Mouse (Mus musculus): ENCODE data around the gene Efna5. TPM values are rescaled to one million over a fixed set of nuclear protein-coding genes. Genes with fewer than 3 reads are reported as not detected.

Gene Efna5
- polyA plus RNA-seq, 1 experiment from 2014 or later = 2.6 TPM

DNA sequence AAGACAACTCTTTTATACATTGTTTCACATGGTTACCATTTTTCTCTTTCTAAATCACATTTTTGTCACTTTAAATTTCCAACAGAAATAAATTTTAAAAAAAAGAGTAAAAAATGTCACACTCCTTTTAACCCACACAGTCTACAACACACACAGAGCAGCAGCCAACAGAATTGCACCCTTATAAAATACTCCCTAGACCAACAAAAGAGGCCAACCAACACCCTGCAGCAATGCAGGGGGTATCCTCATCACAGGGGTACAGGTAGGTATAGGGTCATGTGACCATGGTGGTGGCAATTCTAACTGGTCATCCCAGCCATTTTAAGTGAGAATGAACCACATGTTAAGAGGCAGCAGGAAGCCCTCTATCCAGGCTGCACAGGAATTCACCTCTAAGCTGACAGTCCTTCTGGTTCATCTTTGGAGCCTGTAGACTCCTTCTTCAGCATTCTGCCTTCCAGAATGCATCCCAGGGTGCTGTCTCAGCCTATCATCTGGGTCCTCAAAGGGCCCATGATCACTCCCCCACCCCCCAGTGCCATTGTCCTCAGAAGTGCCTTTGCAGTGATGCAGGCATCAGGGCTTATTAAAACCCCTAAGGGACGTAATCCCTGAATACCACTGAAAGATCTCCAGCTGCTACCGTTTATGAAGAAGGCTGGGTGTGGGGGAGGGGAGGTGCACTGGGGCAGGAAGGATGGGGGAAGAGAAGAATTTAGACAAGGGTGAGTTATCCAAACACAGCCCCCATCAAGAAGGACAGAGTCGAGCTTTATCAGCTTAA, 28.1 kb downstream of the Efna5 start:
- Histone ChIP-seq H3K4me2 (no peak overlapping the region), H3K4me3 (replicated peaks) (no peak overlapping the region), H3K36me3 (no peaks in the 10 kb centered on the region), H3K4me1 (replicated peaks) (no peaks in the 10 kb centered on the region), H3K27ac (no peak overlapping the region), H3K9ac (no peak overlapping the region), H3K9me3 (replicated peaks) (no peaks in the 10 kb centered on the region), H3K27me3 (no peaks in the 10 kb centered on the region)
- DNase-seq = no peak
- ATAC-seq (ENCODE audit: low read depth) = no peak
- WGBS (ENCODE audit: insufficient replicate concordance) = 10% methylated on average over 3 of the region's 3 CpGs

DNA sequence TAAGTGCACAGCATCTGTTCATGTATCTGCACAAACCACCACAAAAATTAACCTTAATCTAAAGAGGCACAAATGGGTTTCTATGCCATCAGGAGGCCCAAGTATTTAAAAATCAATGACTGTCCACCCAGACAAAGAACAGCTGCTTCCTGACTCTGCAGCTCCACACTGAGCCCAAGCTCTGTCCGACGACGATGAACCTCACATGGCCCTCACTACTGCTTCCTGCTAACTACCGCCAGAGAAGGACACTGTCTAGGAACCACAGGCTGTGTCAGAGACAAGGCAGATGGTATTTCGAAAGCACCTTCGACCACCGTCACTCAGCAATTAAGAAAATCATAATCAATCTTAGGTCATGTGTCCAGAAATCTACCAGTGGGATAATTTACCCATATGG, 29.8 kb downstream of the Efna5 start:
- no peaks in the 10 kb centered on the region for H3K9me3 ChIP-seq (replicated peaks)
- ATAC-seq (ENCODE audit: low read depth) (no peak), DNase-seq (no peak)
- H3K4me3 ChIP-seq (replicated peaks) = no peak overlapping the region
- no peaks in the 10 kb centered on the region for H3K4me1 ChIP-seq (replicated peaks)
- no peak overlapping the region for H3K27ac ChIP-seq
- H3K36me3 ChIP-seq = no peaks in the 10 kb centered on the region
- H3K4me2 ChIP-seq = no peak overlapping the region
- H3K9ac ChIP-seq = no peak overlapping the region
- H3K27me3 ChIP-seq = no peaks in the 10 kb centered on the region
- WGBS (ENCODE audit: insufficient replicate concordance) = 26% methylated on average over 7 of the region's 7 CpGs

DNA sequence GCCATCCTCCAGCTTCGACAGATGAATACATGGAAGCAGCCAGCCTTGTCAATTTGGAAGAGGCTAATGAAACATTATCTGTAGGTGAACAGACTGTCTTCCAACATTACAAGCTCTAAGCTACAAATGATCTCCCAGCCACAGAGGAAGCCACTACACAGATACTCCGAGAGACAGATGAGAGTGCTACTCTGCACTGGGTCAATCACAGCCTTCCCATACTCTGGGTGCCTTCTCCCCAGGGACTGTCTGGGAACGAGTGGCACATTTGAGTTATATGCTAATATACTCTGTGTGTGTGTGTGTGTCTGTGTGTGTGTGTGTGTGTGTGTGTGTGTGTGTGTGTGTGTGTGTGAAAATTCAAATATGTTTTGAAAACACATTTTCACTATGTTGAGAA, 30.5 kb downstream of the Efna5 start:
- no peak overlapping the region for H3K4me2 ChIP-seq
- WGBS (ENCODE audit: insufficient replicate concordance) = 39% methylated on average over 3 of the region's 3 CpGs
- no peaks in the 10 kb centered on the region for H3K4me1 ChIP-seq (replicated peaks)
- no peak overlapping the region for H3K27ac ChIP-seq
- no peaks in the 10 kb centered on the region for H3K27me3 ChIP-seq
- H3K36me3 ChIP-seq = no peaks in the 10 kb centered on the region
- no peaks in the 10 kb centered on the region for H3K9me3 ChIP-seq (replicated peaks)
- no peak overlapping the region for H3K9ac ChIP-seq
- no peak overlapping the region for H3K4me3 ChIP-seq (replicated peaks)
- no peak for DNase-seq
- ATAC-seq (ENCODE audit: low read depth) = no peak

DNA sequence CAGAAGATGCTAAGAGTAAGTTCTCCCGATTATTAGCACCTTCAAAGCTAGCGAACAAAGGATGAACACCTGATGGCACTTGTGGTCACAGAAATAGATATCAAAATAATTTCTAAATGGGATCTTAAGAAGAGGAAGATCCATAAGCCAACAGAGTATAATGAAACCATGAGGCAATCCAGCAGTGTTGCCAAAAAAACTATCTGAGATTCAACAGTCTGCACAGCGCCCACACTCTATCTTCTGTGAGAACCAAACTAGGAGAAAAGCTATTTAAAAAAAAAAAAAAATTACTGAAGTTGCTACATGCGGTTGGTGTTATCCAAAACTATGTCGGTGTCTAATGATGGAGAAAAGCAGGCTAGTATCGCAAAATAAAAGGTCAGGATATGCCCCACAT, 31.4 kb downstream of the Efna5 start:
- ATAC-seq (ENCODE audit: low read depth) (no peak), DNase-seq (no peak)
- no peak overlapping the region for H3K4me2 ChIP-seq
- H3K9ac ChIP-seq = no peak overlapping the region
- H3K4me1 ChIP-seq (replicated peaks) = no peaks in the 10 kb centered on the region
- no peak overlapping the region for H3K27ac ChIP-seq
- H3K9me3 ChIP-seq (replicated peaks) = no peaks in the 10 kb centered on the region
- WGBS (ENCODE audit: insufficient replicate concordance) = 67% methylated on average over 6 of the region's 6 CpGs
- H3K36me3 ChIP-seq = no peaks in the 10 kb centered on the region
- H3K4me3 ChIP-seq (replicated peaks) = no peak overlapping the region
- no peaks in the 10 kb centered on the region for H3K27me3 ChIP-seq

DNA sequence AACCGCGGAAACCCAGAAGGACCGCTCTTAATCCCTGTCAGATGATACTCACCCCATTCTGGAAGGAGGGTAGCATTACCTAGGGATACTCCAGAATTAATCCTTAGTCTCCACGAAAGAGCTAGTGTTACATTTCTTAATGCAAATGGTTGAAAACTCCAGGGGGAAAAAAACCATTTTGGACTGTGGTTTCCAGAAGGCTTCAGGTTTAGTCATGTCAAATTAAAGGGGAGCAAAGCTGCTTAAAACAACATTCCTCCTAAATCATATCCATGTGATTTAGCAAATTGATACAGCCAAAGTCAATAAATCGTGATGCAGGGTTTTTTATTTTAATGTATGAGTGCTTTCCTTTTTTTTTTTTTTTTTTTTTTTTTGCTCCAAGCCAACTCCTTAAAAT, 35.5 kb downstream of the Efna5 start:
- Histone ChIP-seq H3K36me3 (no peaks in the 10 kb centered on the region), H3K27me3 (no peaks in the 10 kb centered on the region), H3K4me3 (replicated peaks) (no peak overlapping the region), H3K4me2 (no peak overlapping the region), H3K9ac (no peak overlapping the region), H3K27ac (no peak overlapping the region), H3K4me1 (replicated peaks) (no peaks in the 10 kb centered on the region), H3K9me3 (replicated peaks) (no peaks in the 10 kb centered on the region)
- no peak for ATAC-seq (ENCODE audit: low read depth)
- DNase-seq = no peak
- 70% methylated on average over 5 of the region's 5 CpGs for WGBS (ENCODE audit: insufficient replicate concordance)

DNA sequence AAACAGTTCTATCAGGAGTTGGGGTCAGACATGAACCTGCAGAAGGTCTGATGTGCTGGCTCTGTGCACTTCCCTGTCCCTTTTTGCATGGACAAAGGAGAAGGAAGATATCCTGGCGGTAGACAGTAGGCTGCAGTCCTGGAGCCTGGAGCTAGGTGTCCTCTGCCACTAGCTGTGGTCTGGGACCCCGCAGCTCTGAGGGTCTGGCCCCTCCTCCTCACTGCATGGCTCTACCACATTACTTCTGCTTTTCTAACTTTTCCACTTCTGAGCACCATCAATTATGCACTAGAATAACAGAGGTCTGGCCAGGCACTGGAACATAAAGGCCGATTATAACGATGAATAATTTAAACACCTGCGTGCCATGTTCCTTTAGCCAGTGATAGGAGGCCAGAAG, 36.8 kb downstream of the Efna5 start:
- H3K4me2 ChIP-seq = no peak overlapping the region
- H3K27me3 ChIP-seq = no peaks in the 10 kb centered on the region
- no peaks in the 10 kb centered on the region for H3K4me1 ChIP-seq (replicated peaks)
- H3K9ac ChIP-seq = no peak overlapping the region
- no peak for DNase-seq
- no peaks in the 10 kb centered on the region for H3K36me3 ChIP-seq
- H3K9me3 ChIP-seq (replicated peaks) = no peaks in the 10 kb centered on the region
- no peak for ATAC-seq (ENCODE audit: low read depth)
- H3K27ac ChIP-seq = no peak overlapping the region
- WGBS (ENCODE audit: insufficient replicate concordance) = 42% methylated on average over 5 of the region's 5 CpGs
- no peak overlapping the region for H3K4me3 ChIP-seq (replicated peaks)

DNA sequence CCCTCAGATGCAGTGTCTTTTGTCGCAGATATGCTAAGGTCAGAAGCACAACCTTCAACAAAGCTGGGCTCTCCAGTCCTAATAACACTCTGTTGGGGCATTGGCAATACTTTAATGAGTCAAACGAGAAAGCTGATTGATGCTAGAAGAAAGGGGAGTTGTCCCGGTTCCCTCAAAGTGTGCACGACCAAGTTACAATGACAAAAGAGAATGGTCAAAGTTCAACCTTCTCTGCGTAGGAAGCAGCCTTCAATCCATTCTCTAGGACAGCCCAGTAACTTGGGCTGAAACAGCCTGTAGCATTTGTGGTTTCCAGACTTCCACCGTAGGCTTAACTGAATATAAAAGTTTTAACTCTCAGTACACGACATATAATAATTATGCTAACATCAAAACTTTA, 43.8 kb downstream of the Efna5 start:
- no peaks in the 10 kb centered on the region for H3K36me3 ChIP-seq
- 70% methylated on average over 7 of the region's 7 CpGs for WGBS (ENCODE audit: insufficient replicate concordance)
- H3K27me3 ChIP-seq = no peaks in the 10 kb centered on the region
- no peak overlapping the region for H3K4me2 ChIP-seq
- no peak overlapping the region for H3K9ac ChIP-seq
- DNase-seq = no peak
- H3K4me3 ChIP-seq (replicated peaks) = no peak overlapping the region
- H3K27ac ChIP-seq = no peak overlapping the region
- H3K4me1 ChIP-seq (replicated peaks) = no peaks in the 10 kb centered on the region
- ATAC-seq (ENCODE audit: low read depth) = no peak
- no peaks in the 10 kb centered on the region for H3K9me3 ChIP-seq (replicated peaks)

DNA sequence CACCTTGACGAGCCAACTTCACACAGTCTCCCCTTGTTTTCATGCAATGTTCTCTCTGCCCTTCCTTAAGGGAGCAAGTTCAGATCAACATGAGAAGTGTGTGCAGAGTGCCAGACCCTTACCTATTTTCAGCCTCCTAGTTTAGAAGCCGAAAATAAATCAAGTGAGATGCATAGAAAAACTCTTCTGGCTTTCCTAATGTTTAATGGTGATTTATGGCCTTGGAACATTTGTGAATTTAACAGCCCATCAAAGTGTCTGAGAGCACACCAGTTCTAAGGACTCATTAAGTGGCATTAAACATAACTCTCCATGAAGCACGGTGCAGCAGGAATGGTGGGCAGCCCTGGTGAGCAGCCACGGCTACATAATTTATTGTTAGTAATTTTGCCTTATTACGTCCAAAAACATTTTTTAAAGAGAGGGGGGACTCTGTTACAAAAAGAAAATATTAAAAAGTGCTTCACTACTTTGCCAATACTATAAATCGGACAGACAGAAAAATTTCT, 44.5 kb downstream of the Efna5 start:
- ATAC-seq (ENCODE audit: low read depth) (no peak), DNase-seq (no peak)
- Histone ChIP-seq H3K36me3 (no peaks in the 10 kb centered on the region), H3K27ac (no peak overlapping the region), H3K4me1 (replicated peaks) (no peaks in the 10 kb centered on the region), H3K9me3 (replicated peaks) (no peaks in the 10 kb centered on the region), H3K4me3 (replicated peaks) (no peak overlapping the region), H3K4me2 (no peak overlapping the region), H3K9ac (no peak overlapping the region), H3K27me3 (no peaks in the 10 kb centered on the region)
- 64% methylated on average over 6 of the region's 6 CpGs for WGBS (ENCODE audit: insufficient replicate concordance)

DNA sequence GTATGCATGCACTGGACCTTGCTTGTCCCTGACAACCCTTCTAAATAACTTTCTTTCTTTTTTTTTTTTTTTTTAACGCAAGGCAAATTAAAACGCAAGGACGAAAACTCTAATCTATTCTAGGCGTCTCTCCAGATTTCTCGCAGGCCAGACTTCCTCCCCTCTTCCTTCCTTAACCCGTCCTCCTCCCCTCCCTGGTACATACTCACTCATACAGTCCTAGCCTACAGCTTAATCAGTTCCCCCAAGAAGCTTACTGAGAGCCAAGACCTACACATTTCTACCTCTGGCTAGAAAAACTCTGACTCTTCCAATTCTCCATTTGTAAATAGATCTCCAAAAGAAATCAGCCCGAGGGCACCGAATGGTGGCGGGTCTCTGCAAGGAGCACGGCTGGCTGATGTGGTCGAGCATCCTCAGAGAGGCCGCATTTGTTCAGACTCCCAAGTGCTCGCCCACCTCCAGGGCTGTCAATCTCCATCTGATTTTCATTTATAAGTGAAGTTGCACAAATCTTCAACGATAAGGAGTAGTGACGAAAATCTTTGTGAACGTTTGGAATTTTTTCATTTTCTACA, 48.5 kb downstream of the Efna5 start:
- H3K27ac ChIP-seq = no peak overlapping the region
- ATAC-seq (ENCODE audit: low read depth) = no peak
- no peaks in the 10 kb centered on the region for H3K4me1 ChIP-seq (replicated peaks)
- H3K9ac ChIP-seq = no peak overlapping the region
- 59% methylated on average over 16 of the region's 16 CpGs for WGBS (ENCODE audit: insufficient replicate concordance)
- H3K36me3 ChIP-seq = no peaks in the 10 kb centered on the region
- no peak overlapping the region for H3K4me3 ChIP-seq (replicated peaks)
- H3K4me2 ChIP-seq = no peak overlapping the region
- H3K27me3 ChIP-seq = no peaks in the 10 kb centered on the region
- no peaks in the 10 kb centered on the region for H3K9me3 ChIP-seq (replicated peaks)
- no peak for DNase-seq

DNA sequence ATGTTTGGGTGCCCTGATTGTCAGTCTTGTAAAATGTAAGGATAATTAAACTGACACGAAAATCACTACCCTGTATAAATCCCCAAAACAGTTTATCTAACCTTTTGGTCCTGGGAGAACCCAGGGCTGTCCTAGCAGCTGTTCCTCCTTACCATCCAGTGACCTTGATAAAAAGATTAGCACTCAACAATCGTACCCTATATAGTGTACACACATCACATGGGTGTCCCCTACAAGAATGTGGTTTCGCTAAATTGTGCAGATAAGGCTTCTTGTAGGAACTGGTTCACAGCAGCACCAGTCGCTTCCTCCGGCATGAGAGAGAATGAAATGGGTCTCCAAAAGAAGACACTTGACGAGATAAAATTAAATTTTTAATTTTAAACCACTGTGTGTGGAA, 53.6 kb downstream of the Efna5 start:
- no peak overlapping the region for H3K4me2 ChIP-seq
- no peaks in the 10 kb centered on the region for H3K27me3 ChIP-seq
- WGBS (ENCODE audit: insufficient replicate concordance) = 41% methylated on average over 6 of the region's 6 CpGs
- H3K9me3 ChIP-seq (replicated peaks) = no peaks in the 10 kb centered on the region
- H3K4me3 ChIP-seq (replicated peaks) = no peak overlapping the region
- H3K9ac ChIP-seq = no peak overlapping the region
- no peak for DNase-seq
- no peaks in the 10 kb centered on the region for H3K36me3 ChIP-seq
- no peak overlapping the region for H3K27ac ChIP-seq
- H3K4me1 ChIP-seq (replicated peaks) = no peaks in the 10 kb centered on the region
- no peak for ATAC-seq (ENCODE audit: low read depth)

DNA sequence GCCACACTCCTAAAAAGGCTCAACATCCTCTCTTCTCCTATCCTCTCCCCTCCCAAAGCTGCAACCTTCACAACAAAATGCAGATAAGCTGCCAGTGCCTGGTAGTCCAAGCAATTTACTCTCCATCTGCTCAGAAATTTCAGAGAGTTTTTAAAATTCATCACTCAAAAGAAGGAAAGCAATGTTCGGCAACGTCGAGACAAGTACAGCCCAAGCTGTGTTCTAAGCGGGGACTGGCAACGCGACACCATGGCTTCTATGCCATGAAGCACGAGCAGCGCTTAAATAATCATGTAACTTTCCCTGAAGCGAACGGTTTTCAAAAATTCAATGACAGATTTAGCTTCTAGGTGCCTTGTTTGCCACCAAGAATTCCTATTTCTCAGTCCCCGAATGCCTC, 59.9 kb downstream of the Efna5 start:
- Histone ChIP-seq H3K9me3 (replicated peaks) (no peaks in the 10 kb centered on the region), H3K36me3 (no peaks in the 10 kb centered on the region), H3K9ac (no peak overlapping the region), H3K27me3 (no peaks in the 10 kb centered on the region), H3K4me3 (replicated peaks) (no peak overlapping the region), H3K27ac (no peak overlapping the region), H3K4me2 (no peak overlapping the region), H3K4me1 (replicated peaks) (0 out of 2 replicates have a peak, but pooled peaks cover 4% of the 10 kb centered on the region)
- DNase-seq (no peak), ATAC-seq (ENCODE audit: low read depth) (no peak)
- WGBS (ENCODE audit: insufficient replicate concordance) = 81% methylated on average over 11 of the region's 11 CpGs

DNA sequence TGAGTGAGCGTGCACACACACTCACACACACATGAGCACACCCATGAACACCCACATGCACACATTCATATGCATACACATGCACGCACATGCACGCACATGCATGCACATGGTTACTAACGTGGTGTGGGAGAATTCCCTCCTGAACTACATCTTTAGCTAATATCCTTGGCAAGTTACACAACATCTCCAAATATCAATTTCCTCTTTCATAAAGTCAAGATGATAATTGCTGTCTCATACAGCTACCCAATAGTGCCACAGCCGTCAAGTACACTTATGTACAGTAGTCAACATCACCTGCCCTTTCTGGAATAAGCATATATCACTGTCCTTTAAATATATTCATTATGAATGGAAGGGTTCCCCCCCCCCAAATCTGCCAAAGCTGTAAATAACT, 61.2 kb downstream of the Efna5 start:
- H3K27ac ChIP-seq = no peak overlapping the region
- H3K4me1 ChIP-seq (replicated peaks) = 0 out of 2 replicates have a peak, but pooled peaks cover 4% of the 10 kb centered on the region
- no peak overlapping the region for H3K4me3 ChIP-seq (replicated peaks)
- no peak overlapping the region for H3K9ac ChIP-seq
- no peaks in the 10 kb centered on the region for H3K27me3 ChIP-seq
- no peak for DNase-seq
- no peaks in the 10 kb centered on the region for H3K36me3 ChIP-seq
- WGBS (ENCODE audit: insufficient replicate concordance) = 71% methylated on average over 5 of the region's 5 CpGs
- no peak for ATAC-seq (ENCODE audit: low read depth)
- no peaks in the 10 kb centered on the region for H3K9me3 ChIP-seq (replicated peaks)
- H3K4me2 ChIP-seq = no peak overlapping the region

Measured in liver, embryonic 13.5 days (tissue).